Mouse (Mus musculus): Measurements from ENCODE around the gene Rnf31.

Gene Rnf31

GRCm38 (mm10) chr14:55605743-55606459 lies 14.4 kb downstream of the Rnf31 start:
- no peak for DNase-seq

GRCm38 (mm10) chr14:55608339-55608738 lies 16.8 kb downstream of the Rnf31 start:
- DNase-seq = no peak

DNA sequence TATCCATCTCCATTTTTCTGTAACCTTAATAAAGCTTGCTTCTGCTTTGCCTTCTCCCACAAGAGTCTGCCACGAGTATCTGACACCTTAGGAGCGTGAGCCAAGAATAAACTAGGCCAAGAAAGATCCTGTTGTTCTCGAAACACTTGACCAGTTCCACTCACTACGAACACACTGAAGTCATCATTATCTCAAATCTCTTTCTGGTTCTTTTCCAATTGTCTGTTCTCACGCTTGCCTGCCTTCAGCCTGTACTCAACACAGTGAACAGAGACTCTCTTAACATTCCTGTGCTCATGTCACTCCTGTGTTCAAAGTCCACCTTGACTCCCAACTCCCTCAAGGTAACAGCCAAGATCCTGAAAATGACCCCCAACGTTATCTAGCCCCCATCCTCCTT lies 21.8 kb downstream of the Rnf31 start:
- no peak for DNase-seq

GRCm38 (mm10) chr14:55614565-55615178 lies 23.2 kb downstream of the Rnf31 start:
- DNase-seq = no peak

- no peak for DNase-seq
These were observed 24.4 kb downstream of the Rnf31 start for GRCm38 (mm10) chr14:55615876-55616275.

DNA sequence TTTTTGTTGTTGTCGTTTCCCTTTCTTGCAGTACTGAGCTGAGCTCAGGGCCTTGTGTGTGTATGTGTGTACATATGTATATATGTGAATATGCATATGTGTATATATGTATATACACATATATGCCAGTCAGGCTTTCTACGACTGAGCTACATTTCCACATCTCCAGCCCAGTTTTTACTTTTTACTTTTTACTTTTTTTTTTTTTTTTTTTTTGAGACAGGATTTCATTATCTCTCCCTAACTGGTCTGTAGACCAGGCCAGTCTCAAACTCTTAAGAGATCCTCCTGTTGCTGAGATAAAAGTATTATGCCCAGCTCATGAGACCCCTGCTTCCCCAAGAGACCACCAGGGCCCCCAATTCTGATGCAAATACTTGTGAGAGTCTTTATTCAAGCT lies 25.3 kb downstream of the Rnf31 start:
- no peak for DNase-seq

DNA sequence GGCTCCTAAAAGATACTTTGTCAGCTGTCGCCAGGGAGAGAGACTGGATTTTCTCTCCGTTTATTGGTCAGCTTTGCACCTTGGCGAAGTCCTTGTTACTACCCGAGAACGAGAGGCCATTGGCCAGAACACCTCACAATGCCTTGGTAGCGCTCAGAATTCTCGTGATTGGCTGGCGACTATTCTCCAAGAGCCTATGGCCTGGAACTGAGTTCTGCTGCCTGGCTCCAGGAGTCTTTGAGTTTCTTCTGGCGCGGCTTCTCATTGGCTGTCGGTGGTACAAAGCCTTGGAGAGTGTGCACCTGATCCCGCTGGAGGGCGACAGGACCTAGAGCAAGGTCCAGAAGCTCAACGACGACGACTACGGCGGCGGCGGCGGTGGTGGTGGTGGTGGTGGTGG lies 26.3 kb downstream of the Rnf31 start, which contains the start of gene Rec8:
Gene Rec8, plus strand, starts transcription at position 216 of the 400 bp plus-strand sequence.
- peak; percentile 22 for DNase-seq

DNA sequence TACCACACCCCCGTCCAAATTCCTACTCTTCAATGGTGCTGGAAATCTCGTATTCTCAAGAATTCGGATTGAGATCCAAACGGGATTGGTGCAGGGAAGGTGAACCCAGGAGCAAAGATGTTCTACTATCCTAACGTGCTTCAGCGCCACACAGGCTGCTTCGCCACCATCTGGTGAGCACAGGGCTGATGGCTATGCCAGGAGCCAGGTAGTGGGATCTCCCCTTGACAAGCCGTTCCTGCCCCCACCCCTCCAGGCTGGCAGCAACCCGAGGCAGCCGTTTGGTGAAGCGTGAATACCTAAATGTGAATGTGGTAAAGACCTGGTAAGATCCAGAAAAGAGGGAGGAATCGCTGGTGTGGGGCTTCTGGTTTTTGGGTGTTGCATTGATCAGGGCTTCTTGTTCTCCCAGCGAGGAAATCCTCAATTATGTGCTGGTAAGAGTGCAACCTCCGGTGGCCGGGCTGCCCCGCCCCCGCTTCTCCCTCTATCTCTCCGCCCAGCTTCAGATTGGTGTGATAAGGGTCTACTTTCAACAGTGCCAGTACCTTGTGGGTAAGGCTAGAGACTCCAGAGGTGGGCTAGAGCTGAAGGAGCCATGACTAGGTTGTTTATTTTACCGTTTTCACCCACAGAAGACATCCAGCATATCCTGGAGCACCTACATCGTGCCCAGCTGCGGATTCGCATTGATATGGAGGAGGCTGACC lies 27.1 kb downstream of the Rnf31 start:
- no peak for DNase-seq

DNA sequence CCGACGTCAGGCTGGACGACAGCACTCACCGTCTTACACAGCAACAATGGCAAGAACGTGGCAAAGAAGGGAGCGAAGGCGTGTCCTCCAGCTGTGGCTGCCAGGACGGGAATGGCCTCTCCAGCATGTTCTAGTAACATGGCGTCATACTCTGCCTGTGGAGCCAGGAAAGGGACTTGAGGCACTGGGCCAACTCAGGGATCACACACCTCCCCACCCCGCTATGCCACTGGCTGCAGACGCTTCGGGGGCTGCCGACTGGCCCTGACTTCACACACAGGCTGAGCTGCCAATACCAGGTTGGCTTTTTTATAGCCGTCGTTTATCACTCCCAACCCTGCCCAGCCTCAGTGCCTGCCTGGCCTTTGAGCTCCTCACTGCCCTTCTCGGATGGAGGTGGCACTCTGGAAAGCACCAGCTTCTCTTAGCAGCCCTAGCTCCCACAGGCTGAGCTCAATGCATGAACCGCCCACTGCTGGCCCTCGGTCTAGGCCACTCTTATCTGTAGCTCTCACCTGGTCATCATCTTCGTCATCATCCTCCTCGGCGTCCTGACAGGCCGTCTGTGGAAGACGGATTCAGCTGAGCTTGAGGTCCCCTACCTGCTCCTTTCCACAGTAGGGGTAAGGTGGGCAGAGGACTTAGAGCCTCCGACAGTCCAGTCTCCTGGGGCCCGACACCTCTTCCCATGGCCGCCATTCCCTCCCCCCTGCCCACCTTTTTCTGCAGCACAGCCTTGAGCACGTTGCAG lies 36.7 kb downstream of the Rnf31 start:
- DNase-seq = no peak

DNA sequence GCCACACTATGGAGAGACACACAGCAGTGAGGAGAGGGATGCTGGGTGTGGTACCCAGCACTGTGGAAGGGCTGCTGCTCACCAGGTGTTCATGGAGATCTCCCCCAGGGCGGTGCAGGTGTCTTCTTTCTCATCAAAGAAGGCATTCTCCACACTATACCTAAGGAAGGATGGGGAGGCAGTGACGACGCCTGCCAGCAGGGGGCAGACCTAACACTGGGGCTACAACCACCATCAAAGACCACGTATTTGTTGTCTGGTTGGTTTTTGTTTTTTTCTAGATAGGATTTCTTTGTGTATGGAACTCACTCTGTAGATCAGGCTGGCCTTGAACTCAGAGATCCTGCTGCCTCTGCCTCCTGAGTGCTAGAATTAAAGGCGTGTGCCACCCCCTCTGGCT lies 37.8 kb downstream of the Rnf31 start:
- DNase-seq = peak; percentile 71

DNA sequence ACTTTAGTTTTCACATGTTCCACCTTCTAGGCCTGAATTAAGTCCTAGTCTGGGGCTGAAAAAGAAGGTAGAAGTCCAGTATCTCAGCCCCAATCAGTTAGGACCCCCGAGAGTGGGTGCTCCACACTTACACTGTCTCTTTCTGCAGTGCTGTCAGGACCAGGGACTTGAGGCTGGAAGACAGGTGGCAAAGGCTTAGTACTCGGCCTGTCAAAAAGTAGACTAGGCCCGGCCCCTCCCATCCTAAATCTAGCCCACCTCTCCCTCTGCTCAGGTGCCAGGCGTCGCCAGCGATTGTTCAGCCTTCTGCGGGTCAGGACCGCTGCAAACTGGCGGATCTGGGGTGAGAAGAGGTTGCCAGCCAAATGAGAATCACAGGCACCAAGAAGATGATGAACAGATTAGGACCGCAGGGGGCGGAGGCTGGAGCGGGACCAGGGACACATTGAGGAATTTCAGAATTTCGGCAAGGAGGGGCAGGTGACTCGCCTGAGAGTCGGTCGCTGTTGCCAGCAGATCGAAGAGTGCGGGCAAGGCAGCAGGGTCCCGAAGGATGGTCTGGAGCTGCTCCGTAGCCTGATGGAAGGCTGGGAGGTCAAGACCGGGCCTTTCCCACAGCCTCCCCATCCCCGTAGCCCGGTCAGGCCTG lies 43.5 kb downstream of the Rnf31 start:
- no peak for DNase-seq

DNA sequence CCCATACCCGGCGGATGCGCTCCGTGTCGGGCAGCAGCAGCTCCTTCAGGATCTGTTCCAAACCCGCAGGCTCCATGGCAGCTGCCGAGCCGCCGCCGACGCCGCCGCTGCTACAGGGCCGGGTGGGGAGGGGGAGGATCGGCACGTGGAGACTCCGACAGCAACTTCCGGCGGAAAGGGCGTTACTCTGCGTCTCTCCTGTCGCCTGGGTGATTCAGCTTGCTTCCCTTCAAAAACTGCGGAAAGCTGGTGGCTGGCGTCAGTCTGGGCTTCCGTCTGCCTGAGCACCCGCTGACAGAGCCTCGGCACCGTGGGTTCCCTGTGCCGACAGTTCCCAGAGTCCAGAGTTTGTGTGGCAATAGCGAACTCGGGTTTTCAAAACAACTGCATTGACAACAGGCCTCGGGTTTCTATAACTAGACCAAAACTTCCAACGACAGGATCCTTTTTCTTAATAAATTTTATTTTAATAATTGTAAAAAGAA lies 44.1 kb downstream of the Rnf31 start, which contains the start of gene Ipo4:
Gene Ipo4, minus strand, starts transcription at position 435 of the 485 bp plus-strand sequence.
- peak; percentile 87 for DNase-seq

DNA sequence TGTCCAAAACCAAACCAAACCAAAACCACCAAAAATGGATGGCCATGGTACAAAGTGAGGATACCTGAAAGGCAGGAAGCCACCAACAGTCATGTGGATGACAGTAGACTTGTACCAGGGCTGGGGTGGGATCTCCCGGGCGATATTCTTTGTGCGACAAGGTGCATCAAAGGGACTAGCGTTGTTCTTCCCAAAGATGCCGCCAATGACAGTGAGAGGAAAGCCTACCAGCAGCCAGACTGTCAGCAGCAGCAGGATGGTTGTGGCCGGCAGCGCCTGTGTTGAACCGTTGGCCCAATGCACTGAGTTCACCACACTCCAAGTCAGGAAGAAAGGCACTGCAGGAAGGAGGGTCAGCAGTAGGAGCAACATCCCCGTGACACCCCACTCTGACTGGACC lies 46.3 kb downstream of the Rnf31 start, which contains the start of gene Gm49378:
Gene Gm49378, minus strand, starts transcription at position 101 of the 400 bp plus-strand sequence.
- DNase-seq = no peak

GRCm38 (mm10) chr14:55640816-55641215 lies 49.3 kb downstream of the Rnf31 start:
- no peak for DNase-seq

- no peak for DNase-seq
These were observed 49.8 kb downstream of the Rnf31 start for GRCm38 (mm10) chr14:55641291-55641690.

DNA sequence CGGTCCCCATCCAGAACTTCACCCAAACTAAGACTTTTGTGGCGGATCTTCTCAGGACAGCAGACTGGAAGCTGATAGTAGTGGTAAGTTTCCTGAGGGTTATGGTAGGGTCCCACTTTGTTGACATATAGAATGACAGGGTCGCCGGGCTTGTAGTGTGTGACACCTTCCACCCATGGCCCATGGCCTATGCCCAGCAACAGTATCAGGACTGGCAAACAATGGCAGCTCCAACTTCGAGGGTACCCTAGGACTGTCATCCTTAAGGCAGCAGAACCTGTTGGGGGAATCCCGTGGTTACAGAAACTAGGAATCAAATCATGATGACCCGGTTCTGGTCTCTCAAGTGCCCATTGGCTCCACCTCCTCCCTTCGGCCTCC lies 51.2 kb downstream of the Rnf31 start:
- DNase-seq = no peak

DNA sequence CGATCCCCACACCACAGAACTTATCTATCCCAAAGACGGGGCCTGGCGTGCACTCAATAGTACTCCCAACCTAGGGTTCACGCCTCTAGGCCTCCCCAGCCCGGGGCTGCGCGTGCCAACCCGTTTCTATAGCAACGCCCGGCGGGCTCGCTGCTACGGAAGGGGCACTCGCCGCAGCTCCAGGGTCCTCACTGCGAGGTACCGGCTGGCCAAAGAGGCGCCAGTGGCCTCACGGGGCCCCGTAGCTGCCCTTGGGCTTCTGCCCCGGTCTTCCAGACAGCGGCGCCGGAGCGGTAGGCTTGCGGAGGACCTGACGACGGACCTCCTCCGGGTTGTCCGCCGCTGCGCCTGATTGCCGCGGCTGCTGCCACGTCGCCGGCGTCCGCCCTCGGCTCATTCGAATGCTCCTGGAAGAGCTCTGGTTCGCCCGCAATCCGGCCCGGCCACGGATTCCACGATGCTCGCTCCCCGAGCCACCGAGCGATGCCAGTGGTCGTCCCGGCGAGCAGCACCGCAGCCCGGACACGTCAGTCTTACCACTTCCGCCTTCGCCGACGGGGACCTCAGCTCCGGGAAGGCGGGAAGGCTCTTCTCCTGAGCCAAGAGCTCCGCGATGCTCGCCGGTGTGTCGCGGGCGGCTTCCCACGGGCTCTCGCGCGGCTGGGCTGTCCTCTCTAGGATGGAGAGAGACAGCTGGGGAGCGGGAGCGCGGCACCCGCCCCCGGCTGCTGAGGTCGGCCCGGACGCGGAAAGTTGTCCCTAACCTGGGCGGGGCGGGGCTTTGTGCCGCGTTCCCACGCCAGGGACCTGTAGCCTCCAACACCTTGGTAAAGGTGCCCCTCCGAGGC lies 51.8 kb downstream of the Rnf31 start, which contains the start of gene Tm9sf1:
Gene Tm9sf1, minus strand, starts transcription at position 747 of the 848 bp plus-strand sequence.
- peak; percentile 95 for DNase-seq

- DNase-seq = peak; percentile 12
These were observed 52.9 kb downstream of the Rnf31 start for GRCm38 (mm10) chr14:55644261-55644888.

DNA sequence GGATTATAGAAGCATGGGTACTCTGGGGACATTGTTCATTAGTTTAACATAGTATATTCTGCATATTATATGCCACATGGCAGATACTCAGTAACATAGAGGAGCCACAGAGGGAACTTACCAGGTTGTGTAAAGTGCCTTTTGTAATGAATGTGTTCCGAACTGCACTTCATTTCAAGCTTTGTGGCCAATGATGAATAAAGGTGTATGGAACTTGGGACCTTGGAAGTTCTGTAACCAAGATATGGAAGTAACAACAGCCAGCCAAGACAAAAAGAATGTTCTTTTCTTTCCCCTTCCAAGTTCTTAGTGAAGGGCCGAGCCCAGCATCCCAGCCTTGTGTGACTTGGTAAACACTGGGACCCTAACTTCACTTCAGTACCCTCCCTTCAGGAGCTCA lies 58.4 kb downstream of the Rnf31 start, which contains the start of gene Tssk4:
Gene Tssk4, plus strand, starts transcription at position 301 of the 400 bp plus-strand sequence.
- no peak for DNase-seq

- DNase-seq = no peak
These were observed 60.0 kb downstream of the Rnf31 start for GRCm38 (mm10) chr14:55651528-55651927.
